Mouse (Mus musculus) gastrocnemius, adult 2 months (tissue): Measurements from ENCODE around the gene Foxo1. TPM values are rescaled to one million over a fixed set of nuclear protein-coding genes. Genes with fewer than 3 reads are reported as not detected.

Source experiments
- DNase-seq: peaks from one replicate; pipeline ENCODE4 v3.0.0; 2022
- H3K27ac ChIP-seq: fragments of 200-600 bp; 2 replicates; pipeline ENCODE4 v1.8.1; 2022; ENCODE audit warnings: mild to moderate bottlenecking
- H3K4me3 ChIP-seq: fragments of 200-600 bp; 2 replicates; pipeline ENCODE4 v1.8.1; 2022; ENCODE audit warnings: mild to moderate bottlenecking, moderate library complexity
- CTCF ChIP-seq: fragments of 200-600 bp; IDR thresholded peaks from 2 replicates; pipeline ENCODE4 v1.8.1; 2022; ENCODE audit warnings: antibody characterized with exemption, mild to moderate bottlenecking, moderate library complexity
- intact Hi-C: fragments of 180-260 bp; cut with DNase I; formaldehyde crosslinking; loops from one replicate; pipeline ENCODE4 v1.15.1; 2025
- total RNA-seq, 2 experiments: library from RNA; stranded (reverse); gene quantifications; 2 replicates each; pipeline ENCODE4 v1.2.3; 2021

Foxo1 gene
- total RNA-seq, 2 experiments from 2014 or later, result 31.2 to 36.6 TPM

DNA sequence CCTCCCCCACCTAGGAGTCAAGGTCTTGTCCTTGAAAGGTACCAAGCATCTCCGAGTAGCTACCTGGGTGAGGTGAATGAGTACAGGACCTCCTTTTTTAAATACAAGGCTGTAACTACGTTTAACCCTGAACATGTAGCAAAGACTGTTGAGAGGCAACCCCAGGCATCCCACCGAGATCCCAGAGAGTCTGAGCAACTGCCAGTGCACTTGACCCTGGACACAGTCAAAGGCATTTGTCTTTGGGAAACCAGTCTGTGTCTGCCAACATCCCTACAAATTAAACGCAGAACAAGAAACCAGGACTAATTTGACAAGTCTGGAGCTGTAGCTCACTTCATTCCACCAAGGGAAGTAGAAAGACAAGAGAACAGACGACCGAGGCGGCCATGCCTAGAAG lies 86.1 kb downstream of the Foxo1 start:
- no peak for DNase-seq
- TF ChIP-seq CTCF, result no peak
- H3K27ac ChIP-seq, result no peak overlapping the region
- intact Hi-C loops, result no loop called here
- H3K4me3 ChIP-seq, result no peak overlapping the region

DNA sequence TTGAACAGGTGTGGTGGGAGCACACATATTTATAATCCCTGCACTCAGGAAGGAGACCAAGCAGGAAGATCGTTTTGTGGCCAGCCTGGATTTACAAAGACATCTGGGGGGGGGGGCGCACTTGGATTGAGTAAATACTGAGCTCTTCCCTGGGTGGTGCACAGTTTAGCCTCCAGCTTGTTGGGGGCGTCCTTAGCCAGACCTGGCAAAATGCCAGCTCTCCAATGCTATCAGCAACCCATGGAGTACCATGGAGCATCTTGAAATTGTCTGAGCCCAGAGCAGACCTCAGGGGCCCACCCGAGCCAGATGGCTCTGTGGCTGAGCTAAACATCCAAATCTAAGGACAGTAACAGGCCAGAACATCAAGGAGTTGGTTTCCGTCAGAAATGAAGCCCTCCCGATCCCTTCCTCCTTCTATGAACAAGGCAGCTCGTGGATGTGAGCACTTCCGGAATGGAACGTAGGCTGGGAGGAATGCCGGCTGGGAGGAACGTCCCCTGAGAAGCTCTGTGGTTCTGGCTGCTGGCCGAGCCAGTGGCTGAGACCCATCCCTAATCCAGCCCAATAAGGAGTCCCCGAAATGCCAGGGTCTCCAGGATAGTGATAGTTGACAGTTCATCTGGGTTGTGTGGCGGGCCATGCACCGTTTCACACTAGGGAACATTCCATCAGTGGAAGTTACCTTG lies 89.3 kb downstream of the Foxo1 start:
- intact Hi-C loops, result no loop called here
- peak overlapping the region; percentile 23; the same call in 1 of the 2 replicates for H3K4me3 ChIP-seq
- TF ChIP-seq CTCF, result no peak
- 0 out of 2 replicates have a peak overlapping the region, but pooled peaks have one; percentile 8 for H3K27ac ChIP-seq
- peak; percentile 29 for DNase-seq

DNA sequence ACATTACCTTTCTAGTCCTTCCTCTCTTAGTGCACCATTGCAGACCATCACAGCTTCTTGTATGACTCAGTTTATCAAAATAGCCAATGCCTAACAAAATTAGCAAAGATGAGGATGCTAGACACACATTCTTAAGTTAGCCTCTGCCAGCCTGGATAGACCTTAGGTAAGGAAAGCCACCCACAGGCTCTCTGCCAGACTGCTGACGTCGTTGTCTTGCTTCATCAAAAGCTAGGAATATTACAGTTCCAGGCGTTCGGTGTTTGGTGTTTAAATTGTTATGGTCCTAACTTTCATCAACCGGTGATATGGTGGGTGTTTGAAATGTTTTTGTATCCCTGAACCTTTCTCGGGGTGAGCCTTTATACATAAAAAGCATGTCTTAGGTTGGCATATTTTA lies 96.4 kb downstream of the Foxo1 start:
- no peak for TF ChIP-seq CTCF
- Histone ChIP-seq H3K4me3 (no peak overlapping the region), H3K27ac (no peak overlapping the region)
- intact Hi-C loops, result no loop called here
- no peak for DNase-seq

- H3K4me3 ChIP-seq, result no peak overlapping the region
- no peak for TF ChIP-seq CTCF
- H3K27ac ChIP-seq, result no peak overlapping the region
- DNase-seq, result no peak
- intact Hi-C loops, result no loop called here
Measured at GRCm38 (mm10) chr3:52369204-52369603, 101.1 kb downstream of the Foxo1 start.

GRCm38 (mm10) chr3:52369881-52370428 lies 101.8 kb downstream of the Foxo1 start:
- intact Hi-C loops, result no loop called here
- no peak for DNase-seq
- no peak for TF ChIP-seq CTCF
- H3K27ac ChIP-seq, result no peak overlapping the region
- no peak overlapping the region for H3K4me3 ChIP-seq

DNA sequence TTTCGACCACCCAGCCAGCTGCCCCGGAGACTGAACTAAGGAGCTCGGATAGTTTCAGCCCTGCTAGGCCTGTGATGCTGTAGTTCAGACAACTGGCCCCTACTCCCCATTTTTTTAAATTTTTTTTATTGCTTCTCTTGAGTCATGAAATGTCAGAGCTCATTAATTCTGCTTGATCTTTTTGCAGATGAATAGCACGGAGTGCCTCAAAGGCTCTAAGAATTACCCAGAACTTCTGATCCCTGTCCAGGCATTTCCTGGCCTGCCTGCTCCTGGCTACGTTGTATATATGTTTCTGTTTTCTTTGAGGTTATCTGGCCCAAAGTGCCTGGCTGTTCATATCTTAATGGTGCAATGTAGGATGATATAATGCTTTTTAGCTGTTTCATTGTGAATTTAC lies 108.8 kb downstream of the Foxo1 start:
- intact Hi-C loops, result no loop called here
- Histone ChIP-seq H3K4me3 (no peak overlapping the region), H3K27ac (0 out of 2 replicates have a peak overlapping the region, but pooled peaks have one; percentile 10)
- no peak for DNase-seq
- no peak for TF ChIP-seq CTCF

DNA sequence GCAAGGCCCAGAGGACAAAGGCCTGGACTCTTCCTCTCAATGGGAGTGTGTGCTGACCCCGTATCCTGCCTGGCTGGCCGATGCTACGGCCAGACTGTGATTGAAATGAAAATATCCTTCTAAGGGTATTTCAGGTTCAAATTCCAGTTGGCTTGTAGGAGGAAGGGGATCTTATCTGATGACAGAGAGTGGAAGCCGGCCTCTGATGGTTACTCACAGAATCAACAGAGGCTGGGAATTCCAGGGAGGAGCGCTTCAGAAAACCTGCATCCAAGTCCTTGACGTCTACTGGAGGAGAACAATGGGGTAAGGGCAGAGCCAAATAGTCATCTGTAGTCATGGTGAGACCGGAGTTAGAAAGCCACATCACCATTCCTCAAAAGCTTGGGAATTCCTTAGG lies 115.2 kb downstream of the Foxo1 start:
- Histone ChIP-seq H3K27ac (no peak overlapping the region), H3K4me3 (no peak overlapping the region)
- intact Hi-C loops, result no loop called here
- TF ChIP-seq CTCF, result no peak
- DNase-seq, result no peak

GRCm38 (mm10) chr3:52386343-52386742 lies 118.2 kb downstream of the Foxo1 start:
- Histone ChIP-seq H3K27ac (no peak overlapping the region), H3K4me3 (no peak overlapping the region)
- intact Hi-C loops, result no loop called here
- TF ChIP-seq CTCF, result no peak
- DNase-seq, result no peak

- peak overlapping the region; percentile 53; the same call in 1 of the 2 replicates for H3K27ac ChIP-seq
- intact Hi-C loops, result no loop called here
- no peak for TF ChIP-seq CTCF
- no peak for DNase-seq
- no peak overlapping the region for H3K4me3 ChIP-seq
Measured at GRCm38 (mm10) chr3:52390321-52390720, 122.2 kb downstream of the Foxo1 start.

GRCm38 (mm10) chr3:52390766-52391665 lies 122.9 kb downstream of the Foxo1 start:
- intact Hi-C loops, result no loop called here
- TF ChIP-seq CTCF, result no peak
- Histone ChIP-seq H3K27ac (peak overlapping the region; percentile 53; the same call in 1 of the 2 replicates), H3K4me3 (no peak overlapping the region)
- DNase-seq, result no peak

DNA sequence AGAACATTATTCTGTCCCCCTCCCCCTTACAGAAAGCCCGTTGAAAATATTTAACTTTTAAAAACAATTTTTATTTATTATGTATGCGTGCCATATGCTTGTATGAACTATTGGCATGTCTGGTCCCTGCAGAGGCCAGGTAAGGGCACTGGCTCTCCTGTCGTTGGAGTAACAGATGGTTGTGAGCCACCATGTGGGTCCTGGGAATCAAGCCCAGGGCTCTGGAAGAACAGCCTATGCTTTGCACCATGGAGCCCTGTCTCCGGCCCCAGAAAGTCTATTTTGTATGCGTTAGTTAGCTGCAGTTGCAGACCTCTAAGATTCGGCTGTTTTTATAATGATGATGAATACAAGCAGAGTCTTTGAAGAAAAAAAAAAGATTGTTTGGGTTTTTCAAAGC lies 123.8 kb downstream of the Foxo1 start:
- DNase-seq, result no peak
- TF ChIP-seq CTCF, result no peak
- no peak overlapping the region for H3K27ac ChIP-seq
- no peak overlapping the region for H3K4me3 ChIP-seq
- intact Hi-C loops, result no loop called here

- no peak for TF ChIP-seq CTCF
- intact Hi-C loops, result no loop called here
- DNase-seq, result no peak
- Histone ChIP-seq H3K27ac (no peak overlapping the region), H3K4me3 (no peak overlapping the region)
Measured at GRCm38 (mm10) chr3:52392521-52392920, 124.4 kb downstream of the Foxo1 start.

- Histone ChIP-seq H3K27ac (no peak overlapping the region), H3K4me3 (no peak overlapping the region)
- intact Hi-C loops, result no loop called here
- no peak for DNase-seq
- TF ChIP-seq CTCF, result no peak
Measured at GRCm38 (mm10) chr3:52393171-52393570, 125.0 kb downstream of the Foxo1 start.
